Mouse (Mus musculus): ENCODE results near the gene 4931422A03Rik. TPM values are rescaled to one million over a fixed set of nuclear protein-coding genes. Genes with fewer than 3 reads are reported as not detected.
"Not testable (repeated sequence)": the region's sequence is repeated elsewhere in the genome, so short reads cannot be mapped to it uniquely, and the experiment has no call there.

Gene 4931422A03Rik
- 2.0 and 2.3 TPM in 2 replicates for polyA plus RNA-seq (2016; fragmentation: Nextera tagmentation; extraction: Ambion mirVana)

GRCm38 (mm10) chr2:104028139-104028723 is at the start of gene 4931422A03Rik:
Gene 4931422A03Rik, minus strand, starts transcription at chr2:104028361.
- Histone ChIP-seq H3K27me3 (no peaks in the 10 kb centered on the region), H3K27ac (peak within 1 kb of the TSS; percentile 49; the same call in 1 of the 2 replicates), H3K4me2 (replicated peaks) (peak within 1 kb of the TSS; percentile 82), H3K36me3 (peaks cover 8% of the 10 kb centered on the region), H3K4me1 (peaks cover 20% of the 10 kb centered on the region), H3K4me3 (peak within 1 kb of the TSS; percentile 64), H3K9ac (peak within 1 kb of the TSS; percentile 92), H3K9me3 (replicated peaks) (no peaks in the 10 kb centered on the region)
- 1% methylated on average over 32 of the region's 32 CpGs for WGBS
- peak; percentile 76 for ATAC-seq (ENCODE audit: low FRiP score)

- ATAC-seq (ENCODE audit: low FRiP score) = peak; percentile 82
- Histone ChIP-seq H3K27me3 (no peaks in the 10 kb centered on the region), H3K4me1 (peaks cover 5% of the 10 kb centered on the region), H3K4me2 (replicated peaks) (peak within 1 kb of the TSS; percentile 50), H3K27ac (no peak within 1 kb of the TSS), H3K4me3 (peak within 1 kb of the TSS; percentile 31), H3K9ac (peak within 1 kb of the TSS; percentile 50; the same call in 1 of the 2 replicates), H3K36me3 (no peaks in the 10 kb centered on the region), H3K9me3 (replicated peaks) (no peaks in the 10 kb centered on the region)
- 9% methylated on average over 13 of the region's 13 CpGs for WGBS
These were observed 41.6 kb upstream of the 4931422A03Rik start, which contains the start of gene Cd59b for GRCm38 (mm10) chr2:104069704-104070185. Gene Cd59b, plus strand, starts transcription at chr2:104069849.

GRCm38 (mm10) chr2:104068450-104068849 is 40.3 kb upstream of the 4931422A03Rik start, which contains the start of gene Gm10799:
Gene Gm10799, minus strand, starts transcription at chr2:104068550.
- ATAC-seq (ENCODE audit: low FRiP score); H3K4me3 ChIP-seq; H3K9ac ChIP-seq; H3K4me2 ChIP-seq (replicated peaks); H3K4me1 ChIP-seq; H3K36me3 ChIP-seq; H3K27me3 ChIP-seq; H3K9me3 ChIP-seq (replicated peaks); H3K27ac ChIP-seq: not testable (repeated sequence)
- WGBS = 83% methylated on average over 7 of the region's 7 CpGs

DNA sequence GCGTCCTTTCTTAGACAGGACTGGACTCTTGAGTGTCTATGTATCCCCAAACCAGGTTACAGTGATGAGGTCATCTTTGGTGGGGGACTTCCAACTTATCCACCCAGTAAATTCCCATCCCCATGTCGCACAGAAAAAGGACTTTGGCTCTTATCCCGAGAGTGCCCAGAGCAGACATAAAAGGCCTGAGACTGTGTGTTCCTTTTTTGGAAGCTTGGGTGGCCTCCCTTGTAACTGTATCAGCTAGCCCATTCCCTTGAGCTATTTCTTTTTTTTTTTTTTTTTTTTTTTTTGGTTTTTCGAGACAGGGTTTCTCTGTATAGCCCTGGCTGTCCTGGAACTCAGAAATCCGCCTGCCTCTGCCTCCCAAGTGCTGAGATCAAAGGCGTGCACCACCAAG is 37.4 kb upstream of the 4931422A03Rik start, which contains the start of gene Gm10912:
Gene Gm10912, plus strand, starts transcription at position 301 of the 400 bp plus-strand sequence.
- H3K27me3 ChIP-seq; H3K4me1 ChIP-seq; H3K27ac ChIP-seq; H3K4me3 ChIP-seq; H3K9ac ChIP-seq; H3K4me2 ChIP-seq (replicated peaks); H3K9me3 ChIP-seq (replicated peaks); ATAC-seq (ENCODE audit: low FRiP score): not testable (repeated sequence)
- H3K36me3 ChIP-seq = peaks cover 14% of the 10 kb centered on the region; the same call in 1 of the 2 replicates
- 95% methylated on average over 5 of the region's 6 CpGs for WGBS

- no peak overlapping the region for H3K9ac ChIP-seq
- H3K27ac ChIP-seq = no peak overlapping the region
- H3K4me2 ChIP-seq (replicated peaks) = no peak overlapping the region
- ATAC-seq (ENCODE audit: low FRiP score) = no peak
- no peaks in the 10 kb centered on the region for H3K9me3 ChIP-seq (replicated peaks)
- H3K4me3 ChIP-seq = no peak overlapping the region
- peaks cover 17% of the 10 kb centered on the region; the same call in 1 of the 2 replicates for H3K36me3 ChIP-seq
- H3K27me3 ChIP-seq = no peaks in the 10 kb centered on the region
- WGBS = 91% methylated on average over 2 of the region's 2 CpGs
- no peaks in the 10 kb centered on the region for H3K4me1 ChIP-seq
These were observed 36.0 kb upstream of the 4931422A03Rik start for GRCm38 (mm10) chr2:104064152-104064551.

GRCm38 (mm10) chr2:104062665-104063064 is 34.5 kb upstream of the 4931422A03Rik start:
- H3K27ac ChIP-seq = no peak overlapping the region
- H3K4me2 ChIP-seq (replicated peaks) = no peak overlapping the region
- no peak overlapping the region for H3K9ac ChIP-seq
- no peaks in the 10 kb centered on the region for H3K9me3 ChIP-seq (replicated peaks)
- H3K4me3 ChIP-seq = no peak overlapping the region
- ATAC-seq (ENCODE audit: low FRiP score) = no peak
- H3K27me3 ChIP-seq = no peaks in the 10 kb centered on the region
- H3K36me3 ChIP-seq = peaks cover 22% of the 10 kb centered on the region; the same call in 1 of the 2 replicates
- no peaks in the 10 kb centered on the region for H3K4me1 ChIP-seq

DNA sequence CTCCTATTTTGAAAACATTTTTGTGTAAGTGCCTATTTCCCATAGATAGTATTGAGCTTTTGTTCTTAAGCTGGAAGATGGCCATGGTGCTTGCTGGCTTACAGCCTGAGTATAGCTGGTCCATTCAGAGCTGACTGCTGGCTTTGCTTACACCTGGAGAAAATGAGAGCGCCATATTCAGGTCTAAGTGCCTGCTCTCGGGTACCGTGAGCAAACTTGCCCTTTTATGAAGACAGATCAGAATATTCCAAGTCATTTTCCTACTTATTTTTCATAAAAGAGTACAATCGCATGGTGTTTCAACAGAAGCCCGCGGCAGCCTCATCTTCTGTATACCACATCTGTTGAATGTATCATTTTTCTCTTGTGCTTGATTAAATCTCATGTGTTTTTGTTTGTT is 32.8 kb upstream of the 4931422A03Rik start:
- Histone ChIP-seq H3K27me3 (no peaks in the 10 kb centered on the region), H3K4me1 (no peaks in the 10 kb centered on the region), H3K36me3 (peaks cover 22% of the 10 kb centered on the region; the same call in 1 of the 2 replicates), H3K27ac (no peak overlapping the region), H3K9me3 (replicated peaks) (no peaks in the 10 kb centered on the region), H3K4me2 (replicated peaks) (no peak overlapping the region), H3K9ac (no peak overlapping the region), H3K4me3 (no peak overlapping the region)
- no peak for ATAC-seq (ENCODE audit: low FRiP score)
- 97% methylated on average over 6 of the region's 6 CpGs for WGBS

- Histone ChIP-seq H3K27me3 (no peaks in the 10 kb centered on the region), H3K4me1 (no peaks in the 10 kb centered on the region), H3K4me3 (no peak overlapping the region), H3K27ac (no peak overlapping the region), H3K4me2 (replicated peaks) (no peak overlapping the region), H3K9ac (no peak overlapping the region), H3K36me3 (peaks cover 29% of the 10 kb centered on the region), H3K9me3 (replicated peaks) (no peaks in the 10 kb centered on the region)
- no peak for ATAC-seq (ENCODE audit: low FRiP score)
- WGBS = 81% methylated on average over 10 of the region's 10 CpGs
These were observed 31.6 kb upstream of the 4931422A03Rik start for GRCm38 (mm10) chr2:104059786-104060185.

DNA sequence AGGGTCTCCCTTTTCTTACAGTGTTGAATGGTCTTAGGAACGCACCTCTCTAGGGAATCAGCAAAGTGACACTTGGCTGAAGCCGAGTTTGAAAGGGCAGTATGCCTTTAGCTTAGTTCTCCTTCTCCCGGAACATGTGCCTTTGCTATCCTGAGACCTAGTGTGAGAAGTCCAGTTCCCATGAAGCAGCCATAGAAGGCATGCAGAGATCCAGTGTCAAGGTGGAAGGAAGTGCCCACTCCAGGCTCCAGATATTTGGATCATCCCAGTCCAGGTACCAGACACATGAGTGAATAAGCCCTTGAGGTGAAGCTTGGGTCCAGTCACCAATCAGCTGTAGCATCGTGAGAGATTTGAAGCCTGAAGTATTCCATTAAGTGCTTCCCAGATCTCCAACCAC is 30.8 kb upstream of the 4931422A03Rik start:
- Histone ChIP-seq H3K4me2 (replicated peaks) (no peak overlapping the region), H3K9ac (no peak overlapping the region), H3K27me3 (no peaks in the 10 kb centered on the region), H3K9me3 (replicated peaks) (no peaks in the 10 kb centered on the region), H3K36me3 (peaks cover 37% of the 10 kb centered on the region), H3K4me1 (no peaks in the 10 kb centered on the region), H3K27ac (no peak overlapping the region), H3K4me3 (no peak overlapping the region)
- no peak for ATAC-seq (ENCODE audit: low FRiP score)
- WGBS = 96% methylated on average over 4 of the region's 4 CpGs

- Histone ChIP-seq H3K27me3 (no peaks in the 10 kb centered on the region), H3K9ac (no peak overlapping the region), H3K4me1 (no peaks in the 10 kb centered on the region), H3K4me2 (replicated peaks) (no peak overlapping the region), H3K4me3 (no peak overlapping the region), H3K9me3 (replicated peaks) (no peaks in the 10 kb centered on the region), H3K27ac (no peak overlapping the region), H3K36me3 (peaks cover 41% of the 10 kb centered on the region)
- ATAC-seq (ENCODE audit: low FRiP score) = no peak
- 97% methylated on average over 1 of the region's 1 CpGs for WGBS
These were observed 30.2 kb upstream of the 4931422A03Rik start for GRCm38 (mm10) chr2:104058381-104058780.

GRCm38 (mm10) chr2:104044479-104045080 is 16.4 kb upstream of the 4931422A03Rik start:
- H3K4me3 ChIP-seq = no peak overlapping the region
- no peaks in the 10 kb centered on the region for H3K27me3 ChIP-seq
- no peak overlapping the region for H3K27ac ChIP-seq
- H3K9ac ChIP-seq = no peak overlapping the region
- peaks cover 24% of the 10 kb centered on the region for H3K36me3 ChIP-seq
- WGBS = 85% methylated on average over 1 of the region's 1 CpGs
- H3K4me2 ChIP-seq (replicated peaks) = no peak overlapping the region
- no peak for ATAC-seq (ENCODE audit: low FRiP score)
- H3K9me3 ChIP-seq (replicated peaks) = no peaks in the 10 kb centered on the region
- H3K4me1 ChIP-seq = 0 out of 2 replicates have a peak, but pooled peaks cover 3% of the 10 kb centered on the region

DNA sequence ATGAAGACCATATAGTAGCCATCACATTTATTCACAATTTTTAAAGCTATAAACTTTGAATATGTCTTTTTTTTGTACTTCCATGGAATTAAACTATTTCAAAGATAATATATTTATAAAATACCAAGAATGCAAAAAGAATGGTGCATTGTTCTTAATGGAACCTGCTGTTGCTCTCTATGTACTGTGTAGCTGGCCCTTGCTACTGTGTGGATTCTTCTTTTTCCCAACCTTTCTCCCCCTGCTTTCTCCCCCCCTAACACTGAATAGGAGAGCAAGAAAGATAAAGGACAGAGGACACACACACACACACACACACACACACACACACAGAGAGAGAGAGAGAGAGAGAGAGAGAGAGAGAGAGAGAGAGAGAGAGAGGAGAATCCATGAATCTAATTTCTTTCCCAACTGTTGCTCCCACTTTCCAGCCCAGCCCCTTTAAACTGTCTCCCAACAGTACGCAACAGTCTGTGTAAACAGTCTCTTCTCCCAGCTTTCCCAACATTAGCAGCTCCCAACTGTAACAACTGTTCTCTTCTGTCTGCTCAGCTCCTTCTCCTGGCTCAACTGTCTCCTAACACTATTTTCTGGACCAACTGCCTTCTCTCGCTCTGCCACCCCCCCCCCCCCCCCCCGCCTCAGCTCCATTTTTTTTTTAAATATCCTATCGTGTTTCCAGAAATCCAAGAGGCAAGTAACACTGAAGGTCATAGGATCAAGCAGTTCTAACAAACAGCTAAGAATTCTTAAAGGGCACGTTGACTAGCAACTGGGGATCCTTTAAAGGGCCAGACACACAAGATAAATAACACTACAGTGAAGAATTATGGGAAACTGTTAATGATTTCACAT is 15.7 kb upstream of the 4931422A03Rik start:
- Histone ChIP-seq H3K27me3 (no peaks in the 10 kb centered on the region), H3K9me3 (replicated peaks) (no peaks in the 10 kb centered on the region), H3K4me2 (replicated peaks) (no peak overlapping the region), H3K4me1 (0 out of 2 replicates have a peak, but pooled peaks cover 3% of the 10 kb centered on the region), H3K9ac (no peak overlapping the region), H3K4me3 (no peak overlapping the region), H3K27ac (no peak overlapping the region), H3K36me3 (peaks cover 24% of the 10 kb centered on the region)
- 28% methylated on average over 5 of the region's 5 CpGs for whole genome bisulfite sequencing
- ATAC-seq (ENCODE audit: low FRiP score) = no peak

All from hindbrain, embryonic 12.5 days (tissue).